Mouse (Mus musculus): Measurements from ENCODE around the gene Ankrd13c. TPM values are rescaled to one million over a fixed set of nuclear protein-coding genes. Genes with fewer than 3 reads are reported as not detected.

Ankrd13c gene
- 25.9 and 26.4 TPM in 2 replicates for polyA plus RNA-seq (2015; fragmentation: Nextera tagmentation; extraction: Ambion mirVana)

DNA sequence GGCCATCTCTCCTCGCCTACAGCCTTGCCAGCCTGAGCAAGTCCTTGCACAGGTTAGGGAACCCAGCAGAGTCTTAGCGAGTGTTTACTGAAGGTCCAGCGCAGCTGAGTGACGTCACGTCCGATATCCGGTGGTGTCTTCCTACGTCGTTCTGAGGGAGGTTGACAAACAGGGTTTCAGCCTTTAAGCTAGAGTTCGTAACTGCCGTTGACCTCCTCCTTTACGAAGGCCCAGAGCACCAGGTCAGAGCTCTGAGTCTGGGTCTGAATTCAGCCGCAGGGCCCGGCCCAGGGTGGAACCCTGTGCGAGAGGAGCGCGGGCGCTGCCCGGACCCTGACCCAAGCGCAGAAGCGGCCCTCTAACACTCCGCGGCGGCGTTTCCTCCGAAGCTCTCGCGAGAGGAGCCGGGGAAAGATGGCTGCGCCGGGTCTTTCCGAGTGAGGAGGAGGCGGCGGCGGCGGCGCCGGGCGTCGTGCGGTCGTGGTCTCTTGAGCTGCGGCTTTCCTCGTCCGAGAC lies at the start of gene Ankrd13c:
Ankrd13c (plus strand) TSS at position 397 of the 516 bp plus-strand sequence.
- WGBS = under 1% methylated on average over 45 of the region's 45 CpGs
- no peaks in the 10 kb centered on the region for H3K27me3 ChIP-seq (replicated peaks)

DNA sequence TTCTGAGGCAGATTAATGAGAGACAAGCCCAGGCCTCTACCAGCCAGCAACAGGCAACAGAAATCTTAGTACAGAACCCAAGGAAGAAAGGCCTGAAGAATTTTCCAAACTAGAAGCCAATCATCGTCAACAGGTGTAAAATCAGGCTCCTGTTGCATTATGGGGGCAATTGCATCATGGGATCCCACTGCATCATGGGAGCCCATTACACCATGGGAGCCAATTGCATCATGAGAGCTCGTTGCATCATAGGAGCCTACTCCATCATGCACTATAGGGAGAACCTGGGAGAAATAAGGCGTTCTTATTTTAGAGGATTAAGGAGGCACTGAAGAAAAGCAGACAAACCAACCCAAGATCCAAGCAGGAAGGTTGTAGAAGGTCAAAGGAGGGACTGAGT lies 49.4 kb upstream of the Ankrd13c start:
- WGBS = 90% methylated on average over 3 of the region's 3 CpGs
- Histone ChIP-seq H3K4me1 (no peaks in the 10 kb centered on the region), H3K9ac (no peak overlapping the region), H3K9me3 (no peaks in the 10 kb centered on the region), H3K27ac (no peak overlapping the region), H3K4me2 (no peak overlapping the region), H3K27me3 (replicated peaks) (no peaks in the 10 kb centered on the region), H3K36me3 (replicated peaks) (no peaks in the 10 kb centered on the region), H3K4me3 (no peak overlapping the region)
- ATAC-seq (replicated peaks) = no peak

More for the DNA sequence above, at the start of gene Ankrd13c:
- Histone ChIP-seq H3K4me3 (peak within 1 kb of the TSS; percentile 95), H3K36me3 (replicated peaks) (no peaks in the 10 kb centered on the region), H3K27ac (peak within 1 kb of the TSS; percentile 99), H3K4me1 (peaks cover 32% of the 10 kb centered on the region), H3K9me3 (no peaks in the 10 kb centered on the region), H3K4me2 (peak within 1 kb of the TSS; percentile 91), H3K9ac (peak within 1 kb of the TSS; percentile 97)
- ATAC-seq (replicated peaks) = peak; percentile 99

DNA sequence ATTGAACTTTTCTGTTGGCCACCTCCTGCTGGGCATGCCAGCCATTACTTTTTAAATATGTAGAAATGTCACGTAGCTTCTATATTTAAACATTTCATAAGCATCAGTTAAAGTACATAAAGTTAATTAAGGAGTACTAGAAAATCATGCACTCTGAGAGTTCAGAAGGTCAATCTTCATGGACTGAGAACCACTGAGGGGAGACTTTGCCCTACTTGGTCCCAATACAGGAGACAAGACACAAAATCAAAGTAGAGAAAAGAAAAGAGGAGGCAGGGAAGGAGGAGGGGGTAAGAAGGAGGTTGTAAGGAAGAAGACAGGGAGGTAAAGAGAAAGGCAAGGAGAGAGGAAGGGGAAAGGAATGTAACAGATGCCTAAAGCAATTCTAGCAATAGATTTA lies 47.1 kb upstream of the Ankrd13c start:
- WGBS = 100% methylated on average over 1 of the region's 1 CpGs

DNA sequence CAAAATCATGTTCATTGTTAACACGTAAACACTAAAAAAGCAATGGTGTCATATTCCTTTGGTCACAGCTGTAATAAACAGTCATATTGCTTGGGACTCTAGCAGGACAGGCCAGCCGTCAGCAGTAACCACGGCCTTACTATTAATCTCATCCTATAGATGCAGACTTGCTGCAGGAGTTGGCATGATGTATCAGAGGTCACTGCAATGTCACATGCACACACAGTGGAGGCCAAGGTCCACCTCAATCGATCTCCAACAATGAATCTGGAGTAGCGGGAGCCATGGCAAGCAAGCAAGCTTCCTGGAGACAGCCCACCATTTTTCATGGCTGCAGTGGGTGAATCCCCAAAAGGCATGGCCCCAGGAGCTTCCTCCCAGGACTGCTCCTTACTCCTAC lies 45.3 kb upstream of the Ankrd13c start:
- no peak overlapping the region for H3K9ac ChIP-seq
- WGBS = 94% methylated on average over 5 of the region's 5 CpGs
- no peak for ATAC-seq (replicated peaks)
- H3K4me1 ChIP-seq = no peaks in the 10 kb centered on the region
- no peak overlapping the region for H3K4me3 ChIP-seq
- H3K27me3 ChIP-seq (replicated peaks) = no peaks in the 10 kb centered on the region
- H3K4me2 ChIP-seq = no peak overlapping the region
- H3K27ac ChIP-seq = no peak overlapping the region
- H3K36me3 ChIP-seq (replicated peaks) = no peaks in the 10 kb centered on the region
- H3K9me3 ChIP-seq = no peaks in the 10 kb centered on the region

More for the DNA sequence above, 47.1 kb upstream of the Ankrd13c start:
- H3K4me3 ChIP-seq = no peak overlapping the region
- ATAC-seq (replicated peaks) = no peak
- H3K9me3 ChIP-seq = no peaks in the 10 kb centered on the region
- no peak overlapping the region for H3K27ac ChIP-seq
- no peaks in the 10 kb centered on the region for H3K36me3 ChIP-seq (replicated peaks)
- H3K27me3 ChIP-seq (replicated peaks) = no peaks in the 10 kb centered on the region
- no peaks in the 10 kb centered on the region for H3K4me1 ChIP-seq
- no peak overlapping the region for H3K4me2 ChIP-seq
- no peak overlapping the region for H3K9ac ChIP-seq

DNA sequence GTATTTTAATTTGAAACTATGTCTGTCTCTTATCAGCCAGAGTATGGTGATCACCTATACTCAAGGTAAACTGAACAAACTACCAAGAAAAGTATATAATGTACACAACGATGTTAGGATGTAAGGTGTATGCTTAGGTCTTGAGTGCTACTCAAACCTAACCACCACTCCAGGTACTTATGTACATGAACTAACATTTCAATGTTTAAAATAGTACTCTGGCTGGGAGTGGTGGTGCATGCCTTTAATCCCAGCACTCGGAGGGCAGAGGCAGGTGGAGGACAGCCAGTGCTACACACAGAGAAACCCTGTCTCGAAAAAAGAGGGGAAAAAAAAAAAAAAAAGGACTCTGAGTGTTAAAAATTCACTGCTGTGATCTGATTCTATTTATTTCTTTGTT lies 38.9 kb upstream of the Ankrd13c start:
- Histone ChIP-seq H3K27ac (no peak overlapping the region), H3K27me3 (replicated peaks) (no peaks in the 10 kb centered on the region), H3K36me3 (replicated peaks) (no peaks in the 10 kb centered on the region), H3K4me2 (no peak overlapping the region), H3K4me1 (no peaks in the 10 kb centered on the region), H3K4me3 (no peak overlapping the region), H3K9ac (no peak overlapping the region), H3K9me3 (no peaks in the 10 kb centered on the region)
- no peak for ATAC-seq (replicated peaks)
- 77% methylated on average over 3 of the region's 3 CpGs for WGBS

DNA sequence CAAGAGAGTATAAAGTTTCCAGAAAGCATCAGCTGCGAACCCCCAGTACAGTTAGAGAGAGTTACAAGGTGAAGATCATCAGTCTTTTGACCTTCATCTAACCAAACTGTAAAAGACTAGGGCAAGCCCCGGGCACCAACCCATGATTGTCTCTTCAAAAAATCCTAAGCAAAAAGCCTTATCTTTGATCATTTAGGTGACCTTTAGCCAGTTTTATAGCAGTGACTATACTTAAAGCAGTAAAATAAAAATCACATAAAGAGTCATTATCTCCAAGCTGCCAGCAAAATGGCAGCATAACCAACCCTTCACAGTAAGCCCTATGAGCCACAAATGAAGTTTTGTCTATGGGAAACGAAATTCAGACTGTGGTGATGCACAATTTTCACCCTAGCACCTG lies 36.8 kb upstream of the Ankrd13c start:
- Histone ChIP-seq H3K9me3 (no peaks in the 10 kb centered on the region), H3K4me2 (no peak overlapping the region), H3K4me3 (no peak overlapping the region), H3K36me3 (replicated peaks) (no peaks in the 10 kb centered on the region), H3K27ac (no peak overlapping the region), H3K9ac (no peak overlapping the region), H3K4me1 (no peaks in the 10 kb centered on the region), H3K27me3 (replicated peaks) (no peaks in the 10 kb centered on the region)
- ATAC-seq (replicated peaks) = no peak
- WGBS = 80% methylated on average over 3 of the region's 3 CpGs

DNA sequence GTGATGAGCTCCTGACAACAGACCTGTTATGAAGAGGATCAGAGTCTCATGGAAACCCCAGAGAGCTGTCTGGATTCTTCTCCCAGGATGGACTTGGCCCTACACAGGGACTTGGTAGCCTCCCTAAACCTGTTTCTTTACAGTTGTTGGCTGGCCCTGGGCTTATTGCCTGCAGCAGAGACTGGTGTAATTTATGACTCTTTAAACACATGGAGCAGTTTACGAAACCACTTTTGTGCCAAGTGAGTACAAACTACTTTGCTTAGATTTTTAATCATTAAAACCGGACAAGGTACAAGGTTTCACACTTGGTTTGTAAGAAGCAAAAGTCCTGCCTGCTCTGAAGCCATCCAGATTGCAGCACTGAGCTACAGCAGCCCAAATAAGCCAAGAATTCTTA lies 34.9 kb upstream of the Ankrd13c start:
- Histone ChIP-seq H3K4me1 (no peaks in the 10 kb centered on the region), H3K9ac (no peak overlapping the region), H3K27ac (no peak overlapping the region), H3K9me3 (no peaks in the 10 kb centered on the region), H3K4me2 (no peak overlapping the region), H3K27me3 (replicated peaks) (no peaks in the 10 kb centered on the region), H3K36me3 (replicated peaks) (no peaks in the 10 kb centered on the region), H3K4me3 (no peak overlapping the region)
- no peak for ATAC-seq (replicated peaks)
- WGBS = 91% methylated on average over 2 of the region's 2 CpGs

DNA sequence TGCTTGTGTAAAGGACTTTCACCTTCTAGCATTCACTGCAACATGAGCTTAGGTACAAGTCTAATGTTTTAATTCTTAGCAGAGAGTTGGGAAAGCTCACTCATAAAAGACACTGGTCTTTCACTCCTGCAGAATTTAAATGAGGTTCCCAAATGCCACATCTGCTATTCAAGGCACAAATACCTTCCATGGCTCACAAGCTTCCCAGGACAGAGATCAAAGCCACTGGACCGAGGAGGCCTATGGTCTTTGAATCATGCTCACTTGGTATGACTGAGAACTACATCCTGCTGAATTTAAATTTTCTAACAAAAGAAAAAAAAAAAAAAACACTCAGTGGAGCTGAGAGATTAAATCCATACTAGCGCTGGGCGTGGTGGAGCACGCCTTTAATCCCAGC lies 30.7 kb upstream of the Ankrd13c start:
- Histone ChIP-seq H3K27me3 (replicated peaks) (no peaks in the 10 kb centered on the region), H3K4me1 (no peaks in the 10 kb centered on the region), H3K4me2 (no peak overlapping the region), H3K9me3 (no peaks in the 10 kb centered on the region), H3K4me3 (no peak overlapping the region), H3K27ac (no peak overlapping the region), H3K36me3 (replicated peaks) (no peaks in the 10 kb centered on the region), H3K9ac (no peak overlapping the region)
- 48% methylated on average over 4 of the region's 4 CpGs for WGBS
- ATAC-seq (replicated peaks) = no peak

DNA sequence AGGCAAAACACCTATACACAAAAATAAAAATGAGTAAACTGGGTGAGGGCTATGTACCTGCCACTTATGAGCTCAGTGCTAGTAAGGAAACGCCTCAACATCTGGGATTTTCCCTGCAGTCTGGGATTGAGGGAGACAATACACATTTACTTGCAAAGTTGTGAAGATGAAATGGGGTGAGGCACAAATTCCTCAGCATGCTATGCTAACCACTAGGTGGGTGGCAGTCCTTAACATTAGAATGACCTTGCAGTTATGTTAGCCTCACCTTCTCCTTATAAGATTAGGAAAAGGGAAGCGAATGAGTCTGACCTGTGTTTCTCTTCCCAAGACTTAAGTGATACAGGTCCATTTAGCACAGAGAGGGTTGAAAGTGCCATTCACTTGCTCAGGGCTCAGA lies 25.7 kb upstream of the Ankrd13c start:
- Histone ChIP-seq H3K4me1 (peaks cover 8% of the 10 kb centered on the region), H3K4me3 (no peak overlapping the region), H3K36me3 (replicated peaks) (no peaks in the 10 kb centered on the region), H3K9ac (no peak overlapping the region), H3K27me3 (replicated peaks) (no peaks in the 10 kb centered on the region), H3K9me3 (no peaks in the 10 kb centered on the region), H3K27ac (no peak overlapping the region), H3K4me2 (no peak overlapping the region)
- no peak for ATAC-seq (replicated peaks)
- WGBS = 88% methylated on average over 2 of the region's 2 CpGs

DNA sequence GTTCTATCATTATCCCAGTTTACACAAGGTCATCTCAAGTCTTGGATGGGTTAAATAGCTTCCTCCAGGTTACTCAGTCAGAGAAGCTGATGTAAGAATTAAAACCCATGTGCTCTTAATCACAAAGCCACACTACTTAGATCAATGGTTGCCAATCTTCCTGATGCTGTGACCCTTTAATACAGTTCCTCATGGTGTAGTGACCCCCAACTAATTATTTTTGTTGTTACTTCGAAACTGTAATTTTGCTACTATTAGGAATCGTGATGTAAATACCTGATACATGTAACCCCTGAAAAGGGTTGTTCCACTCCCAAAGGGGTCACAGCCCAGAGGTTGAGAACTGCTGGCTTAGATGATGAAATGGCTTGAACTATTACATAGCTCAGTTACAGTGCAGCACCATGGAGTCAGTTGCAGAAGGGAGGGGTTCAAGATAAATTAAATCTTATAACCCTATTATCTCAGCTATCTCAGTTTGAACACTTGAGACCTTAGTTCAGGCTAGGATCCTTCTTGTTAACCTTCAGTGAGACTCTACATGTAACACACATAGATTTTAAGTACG lies 23.7 kb upstream of the Ankrd13c start:
- H3K4me1 ChIP-seq = peaks cover 8% of the 10 kb centered on the region
- no peak overlapping the region for H3K9ac ChIP-seq
- WGBS = 86% methylated on average over 3 of the region's 3 CpGs
- no peaks in the 10 kb centered on the region for H3K27me3 ChIP-seq (replicated peaks)
- H3K4me3 ChIP-seq = no peak overlapping the region
- no peak overlapping the region for H3K4me2 ChIP-seq
- no peaks in the 10 kb centered on the region for H3K36me3 ChIP-seq (replicated peaks)
- H3K27ac ChIP-seq = no peak overlapping the region
- no peak for ATAC-seq (replicated peaks)
- H3K9me3 ChIP-seq = no peaks in the 10 kb centered on the region

DNA sequence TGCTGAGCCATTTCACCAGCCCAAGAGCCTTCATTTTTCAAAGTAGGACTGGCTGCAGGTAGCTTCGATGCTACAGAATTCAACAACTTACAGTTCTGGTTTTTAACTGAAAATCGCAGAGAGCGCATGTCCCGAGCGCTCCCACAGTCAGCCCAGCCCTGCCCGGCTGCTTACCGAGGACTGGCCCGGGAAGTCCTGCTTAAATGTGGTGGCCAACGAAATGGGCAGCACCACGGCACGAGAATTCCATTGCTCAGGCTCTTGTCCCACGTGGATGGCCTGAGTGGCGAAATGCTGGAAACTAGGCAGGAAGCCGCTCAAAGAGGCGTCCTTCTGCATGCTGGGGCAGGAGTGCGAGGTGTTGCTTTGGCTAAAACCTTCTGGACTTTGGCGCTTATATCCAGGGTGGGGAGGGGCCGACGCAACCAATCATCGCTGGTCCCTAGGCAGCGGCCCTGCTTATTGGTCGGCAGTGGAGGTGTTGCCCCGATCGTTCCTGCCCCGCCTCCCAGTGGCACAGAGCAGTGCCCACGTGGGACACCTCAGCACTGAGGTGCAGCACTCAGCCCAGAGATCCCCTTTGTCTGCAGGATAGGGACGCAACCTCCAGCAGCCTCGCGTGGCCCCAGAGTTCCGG lies 22.2 kb upstream of the Ankrd13c start, which contains the start of gene Cth:
Cth (minus strand) TSS at position 386 of the 637 bp plus-strand sequence.
- 1% methylated on average over 30 of the region's 30 CpGs for WGBS

DNA sequence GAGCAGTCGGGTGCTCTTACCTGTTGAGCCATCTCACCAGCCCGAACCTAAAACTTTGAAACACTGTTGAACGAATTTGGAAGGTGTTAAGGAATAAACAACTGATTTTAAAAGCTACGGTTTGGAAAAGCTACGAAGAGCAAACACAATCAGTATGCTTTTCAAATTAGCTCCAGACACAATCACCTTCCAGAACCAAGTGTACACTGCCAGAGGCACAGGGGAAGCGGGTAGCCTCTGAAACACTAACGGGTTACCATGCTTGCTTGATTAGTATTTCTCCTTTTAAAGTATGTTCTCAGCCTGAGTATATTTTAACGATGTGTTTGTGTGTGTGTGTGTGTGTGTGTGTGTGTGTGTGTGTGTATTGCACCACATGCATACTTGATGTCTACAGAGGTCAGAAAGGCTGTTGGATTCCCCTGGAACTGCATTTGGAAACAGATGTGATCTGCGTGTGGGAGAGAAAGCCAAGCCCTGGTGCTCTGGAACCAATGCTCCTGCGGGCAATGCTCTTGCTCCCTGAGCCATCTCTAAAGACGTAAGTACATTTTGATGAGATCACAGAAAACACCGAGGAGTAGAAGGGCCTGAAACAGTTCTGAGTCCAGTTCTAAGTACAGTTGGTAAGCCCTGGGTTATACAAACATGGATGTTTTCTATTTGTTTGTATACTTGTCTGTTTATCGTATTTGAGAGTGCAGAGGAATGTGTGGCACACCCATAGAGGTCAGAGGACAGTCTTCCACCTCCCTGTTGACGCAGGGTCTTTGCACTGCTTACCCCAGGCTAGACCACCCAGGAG lies 21.1 kb upstream of the Ankrd13c start:
- no peak for ATAC-seq (replicated peaks)
- no peak overlapping the region for H3K4me3 ChIP-seq
- peaks cover 8% of the 10 kb centered on the region for H3K4me1 ChIP-seq
- WGBS = 88% methylated on average over 14 of the region's 14 CpGs
- no peaks in the 10 kb centered on the region for H3K36me3 ChIP-seq (replicated peaks)
- no peak overlapping the region for H3K4me2 ChIP-seq
- no peaks in the 10 kb centered on the region for H3K27me3 ChIP-seq (replicated peaks)
- H3K9ac ChIP-seq = no peak overlapping the region
- H3K9me3 ChIP-seq = no peaks in the 10 kb centered on the region
- H3K27ac ChIP-seq = no peak overlapping the region

More for the DNA sequence above, 22.2 kb upstream of the Ankrd13c start, which contains the start of gene Cth:
- Histone ChIP-seq H3K27ac (no peak within 1 kb of the TSS), H3K4me2 (peak within 1 kb of the TSS; percentile 80), H3K4me1 (peaks cover 8% of the 10 kb centered on the region), H3K27me3 (replicated peaks) (no peaks in the 10 kb centered on the region), H3K9me3 (no peaks in the 10 kb centered on the region), H3K9ac (peak within 1 kb of the TSS; percentile 51), H3K36me3 (replicated peaks) (no peaks in the 10 kb centered on the region), H3K4me3 (peak within 1 kb of the TSS; percentile 44)
- ATAC-seq (replicated peaks) = peak; percentile 100

Data from midbrain, embryonic 15.5 days (tissue).